Mouse (Mus musculus): Measurements from ENCODE around the gene Tapbp. TPM values are rescaled to one million over a fixed set of nuclear protein-coding genes. Genes with fewer than 3 reads are reported as not detected.
"Not testable (repeated sequence)": the region's sequence is repeated elsewhere in the genome, so short reads cannot be mapped to it uniquely, and the experiment has no call there.

The Tapbp gene
- total RNA-seq, 1 experiment from 2014 or later = 79.8 TPM

DNA sequence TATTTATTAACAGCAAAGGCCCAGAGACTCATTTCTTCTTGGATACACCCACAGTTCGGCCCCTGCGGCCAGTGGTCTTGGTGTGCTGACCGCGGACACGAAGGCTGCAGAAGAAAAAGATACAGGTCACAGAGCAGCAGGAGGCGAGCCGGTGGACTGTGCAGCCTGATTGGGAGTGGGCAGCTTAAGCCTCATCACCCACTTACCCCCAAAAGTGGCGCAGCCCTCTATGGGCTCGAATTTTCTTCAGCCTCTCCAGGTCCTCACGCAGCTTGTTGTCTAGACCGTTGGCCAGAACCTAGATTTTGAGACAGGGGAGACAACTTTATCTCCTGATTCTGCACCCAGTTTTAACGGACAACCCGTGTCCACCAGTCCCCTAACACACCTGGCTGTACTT is 36.3 kb downstream of the Tapbp start:
- ATAC-seq (replicated peaks in 1 of 2; ENCODE audit: insufficient read depth in 1 of 2, low FRiP score in 2 of 2, low TSS enrichment in 1 of 2, low read depth in 1 of 2, poor library complexity in 2 of 2, severe bottlenecking in 2 of 2) = not testable (repeated sequence)

DNA sequence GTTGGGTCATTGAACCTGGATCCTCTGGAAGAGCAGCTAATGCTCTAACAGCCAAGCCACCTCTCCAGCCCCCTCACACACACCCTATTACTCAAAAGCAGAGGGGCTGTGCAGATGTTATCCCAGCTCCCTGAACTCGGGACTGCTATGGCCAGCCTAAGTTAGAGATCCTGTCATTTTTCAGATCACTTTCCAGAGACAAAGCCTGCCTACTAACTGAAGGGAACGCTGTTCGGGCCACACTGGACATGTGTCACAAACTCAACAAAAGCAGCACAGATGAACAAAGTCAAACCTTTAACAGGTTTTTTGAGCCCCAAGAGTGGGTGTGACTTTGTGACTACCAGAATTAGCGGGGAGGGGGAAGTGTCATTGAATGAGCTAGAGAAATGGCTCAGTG is 37.2 kb downstream of the Tapbp start:
- no peak for ATAC-seq (replicated peaks in 1 of 2; ENCODE audit: insufficient read depth in 1 of 2, low FRiP score in 2 of 2, low TSS enrichment in 1 of 2, low read depth in 1 of 2, poor library complexity in 2 of 2, severe bottlenecking in 2 of 2)

DNA sequence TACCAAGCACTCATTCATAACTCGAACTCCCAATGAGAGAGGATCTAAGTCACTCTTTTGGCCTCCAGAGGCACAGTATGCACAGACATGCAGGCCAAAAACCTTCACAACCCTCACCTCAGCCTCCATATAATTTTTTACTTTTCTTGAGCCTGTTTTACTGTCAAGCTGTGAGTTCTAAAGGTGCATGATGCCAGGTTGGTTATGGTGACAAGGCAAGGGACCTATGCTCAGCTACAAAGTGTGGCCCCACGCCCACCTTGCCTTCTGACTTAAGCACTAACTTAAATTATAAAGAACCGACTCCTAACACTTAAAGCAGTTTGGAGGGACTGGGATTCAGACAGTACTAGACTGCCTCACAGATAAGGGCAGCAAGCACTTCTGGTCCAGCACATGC is 37.6 kb downstream of the Tapbp start:
- no peak for ATAC-seq (replicated peaks in 1 of 2; ENCODE audit: insufficient read depth in 1 of 2, low FRiP score in 2 of 2, low TSS enrichment in 1 of 2, low read depth in 1 of 2, poor library complexity in 2 of 2, severe bottlenecking in 2 of 2)

DNA sequence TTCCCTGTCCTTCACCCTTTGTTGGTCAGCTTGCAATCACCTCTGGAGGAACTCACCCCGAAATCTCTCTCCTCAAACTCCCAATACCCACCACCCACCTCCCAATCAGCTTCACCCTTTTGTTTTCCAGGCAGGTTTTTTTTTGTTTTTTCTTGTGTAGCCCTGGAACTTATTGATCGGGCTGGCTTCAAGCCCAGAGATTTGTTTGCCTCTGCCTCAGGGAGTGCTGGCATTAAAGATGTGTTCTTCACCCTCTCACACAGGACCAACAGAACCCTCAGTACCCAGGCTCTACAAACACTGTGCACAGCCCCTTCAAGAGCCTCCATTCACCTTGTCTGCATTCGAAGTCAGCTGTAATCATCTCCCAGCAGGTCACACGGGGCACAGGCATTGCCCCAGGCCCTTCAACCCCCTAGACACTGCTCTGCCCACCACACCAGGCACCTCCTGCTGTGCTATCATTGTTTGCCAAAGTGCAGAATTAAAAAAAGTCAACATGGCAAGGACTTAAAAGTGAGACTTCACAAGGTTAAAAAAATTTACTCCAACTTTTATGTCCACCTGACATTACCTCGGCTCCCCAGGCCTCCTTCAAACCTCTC is 38.4 kb downstream of the Tapbp start:
- no peak for ATAC-seq (replicated peaks in 1 of 2; ENCODE audit: insufficient read depth in 1 of 2, low FRiP score in 2 of 2, low TSS enrichment in 1 of 2, low read depth in 1 of 2, poor library complexity in 2 of 2, severe bottlenecking in 2 of 2)

DNA sequence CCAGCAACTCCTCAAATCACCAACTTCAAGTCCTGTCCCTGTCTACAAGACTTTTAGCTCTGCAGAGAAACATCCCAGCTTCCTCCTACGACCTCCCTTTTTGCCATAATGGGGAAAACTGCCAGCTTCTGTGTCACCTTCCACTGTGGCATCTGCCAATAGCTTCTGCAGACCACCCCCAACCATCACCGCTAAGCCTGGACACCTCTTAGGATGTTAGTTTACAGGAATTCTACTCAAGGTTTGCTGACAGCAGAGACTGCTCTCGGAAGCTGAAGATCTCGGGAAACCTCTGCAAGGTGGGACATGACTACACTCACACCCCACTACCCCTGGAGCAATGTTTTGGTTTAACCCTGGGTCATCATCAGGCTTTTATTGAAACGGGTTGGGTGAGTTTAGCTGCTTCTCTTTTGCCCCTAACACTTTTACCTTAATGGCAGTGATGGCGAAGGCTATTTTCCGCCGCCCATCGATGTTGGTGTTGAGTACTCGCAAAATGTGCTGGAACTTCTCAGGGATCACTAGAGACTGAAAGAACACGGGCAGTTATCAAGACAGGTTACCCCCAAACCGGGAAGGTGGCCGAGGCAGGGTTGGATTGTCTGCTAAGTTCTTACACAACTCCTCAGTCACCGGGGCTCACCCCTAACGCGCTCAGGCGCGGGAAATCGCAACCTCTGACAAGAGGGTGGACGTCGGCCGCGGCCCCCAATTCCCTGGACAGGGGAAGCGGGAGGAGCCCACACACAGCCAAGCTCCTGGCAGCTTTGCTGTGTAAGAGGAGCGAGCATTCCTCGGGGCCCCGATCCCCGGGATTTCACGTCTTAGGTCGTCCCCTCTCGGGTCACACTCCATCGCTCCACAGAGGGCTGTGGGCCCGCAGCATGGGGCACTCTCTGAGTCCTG is 39.2 kb downstream of the Tapbp start:
- ATAC-seq (replicated peaks in 1 of 2; ENCODE audit: insufficient read depth in 1 of 2, low FRiP score in 2 of 2, low TSS enrichment in 1 of 2, low read depth in 1 of 2, poor library complexity in 2 of 2, severe bottlenecking in 2 of 2) = 0 out of 4 replicates have a peak, but pooled peaks have one; percentile 1

DNA sequence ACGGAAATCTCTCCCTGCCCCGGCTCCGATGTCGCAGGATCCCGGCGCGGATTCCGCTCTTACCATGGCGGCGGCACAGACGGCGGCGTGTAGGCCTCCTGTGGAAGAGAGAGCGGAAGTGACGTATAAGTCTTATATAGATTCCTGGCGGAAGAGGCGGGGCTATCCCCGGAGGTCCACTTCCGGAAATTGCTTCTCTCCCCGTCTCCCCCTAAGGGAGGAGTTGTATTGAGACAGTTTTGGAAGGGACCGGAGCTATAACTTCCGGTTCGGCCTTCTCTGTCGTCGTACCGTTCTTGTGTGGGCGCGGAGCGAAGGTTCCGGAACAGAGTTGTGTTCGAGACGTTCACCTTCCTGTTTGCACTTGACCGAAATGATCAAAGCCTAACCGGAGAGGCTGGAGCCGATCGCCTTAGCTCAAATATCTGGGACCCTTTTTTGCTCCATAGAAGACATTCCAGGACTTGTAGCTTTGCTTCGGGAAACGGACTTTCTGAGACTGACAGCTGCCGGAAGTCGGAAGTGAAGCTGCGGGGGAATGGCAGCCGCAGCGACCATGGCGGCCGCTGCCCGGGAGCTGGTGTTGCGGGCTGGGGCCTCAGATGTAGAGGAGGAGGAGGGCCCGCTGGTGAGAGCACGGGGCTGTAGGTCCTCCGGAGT is 40.0 kb downstream of the Tapbp start, which contains the start of the genes Vps52 and Rps18:
TSS of gene Vps52 (plus strand) at position 258 of the 660 bp plus-strand sequence.
TSS of gene Rps18 (minus strand) at position 447 of the 660 bp plus-strand sequence.
- ATAC-seq (replicated peaks in 1 of 2; ENCODE audit: insufficient read depth in 1 of 2, low FRiP score in 2 of 2, low TSS enrichment in 1 of 2, low read depth in 1 of 2, poor library complexity in 2 of 2, severe bottlenecking in 2 of 2) = peak; percentile 77 to 85

DNA sequence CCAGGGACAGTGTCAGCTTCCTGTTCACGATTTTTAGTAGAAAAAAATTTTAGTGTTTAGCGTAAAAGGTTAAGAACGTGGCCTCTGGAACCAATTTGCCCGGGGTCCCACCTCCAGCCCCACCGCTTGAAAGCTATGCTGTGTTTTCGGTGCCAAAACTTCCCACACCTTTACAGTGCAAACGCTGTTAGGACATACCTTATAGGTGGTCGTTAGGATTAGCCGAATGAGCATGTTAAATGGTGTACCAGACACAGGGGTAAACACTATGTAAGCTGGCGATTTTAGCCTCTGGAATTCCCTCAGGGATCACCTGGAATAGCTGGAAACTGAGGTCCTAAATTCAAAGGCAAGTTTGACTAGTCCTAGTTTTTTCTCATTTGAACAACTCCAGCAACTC is 40.6 kb downstream of the Tapbp start:
- no peak for ATAC-seq (replicated peaks in 1 of 2; ENCODE audit: insufficient read depth in 1 of 2, low FRiP score in 2 of 2, low TSS enrichment in 1 of 2, low read depth in 1 of 2, poor library complexity in 2 of 2, severe bottlenecking in 2 of 2)

DNA sequence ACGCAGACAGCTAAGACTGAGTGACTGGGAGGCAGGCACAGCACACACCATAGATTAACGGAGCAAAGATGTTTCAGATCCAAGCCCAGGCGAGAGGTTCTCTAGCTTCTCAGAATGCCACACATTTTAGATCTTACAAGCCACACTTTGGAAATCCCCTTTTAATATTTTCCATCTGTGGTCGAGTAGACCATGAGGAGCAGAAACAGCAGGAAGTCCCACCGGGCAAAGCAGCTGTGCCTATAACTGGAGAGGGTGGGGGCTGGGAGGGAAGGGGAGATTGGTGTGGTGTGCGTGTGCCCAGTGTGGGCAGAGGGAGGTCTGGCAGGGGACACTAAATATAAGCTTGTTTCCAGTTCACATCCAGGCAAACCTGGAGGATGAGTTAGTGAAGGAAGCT is 41.8 kb downstream of the Tapbp start:
- ATAC-seq (replicated peaks in 1 of 2; ENCODE audit: insufficient read depth in 1 of 2, low FRiP score in 2 of 2, low TSS enrichment in 1 of 2, low read depth in 1 of 2, poor library complexity in 2 of 2, severe bottlenecking in 2 of 2) = no peak

DNA sequence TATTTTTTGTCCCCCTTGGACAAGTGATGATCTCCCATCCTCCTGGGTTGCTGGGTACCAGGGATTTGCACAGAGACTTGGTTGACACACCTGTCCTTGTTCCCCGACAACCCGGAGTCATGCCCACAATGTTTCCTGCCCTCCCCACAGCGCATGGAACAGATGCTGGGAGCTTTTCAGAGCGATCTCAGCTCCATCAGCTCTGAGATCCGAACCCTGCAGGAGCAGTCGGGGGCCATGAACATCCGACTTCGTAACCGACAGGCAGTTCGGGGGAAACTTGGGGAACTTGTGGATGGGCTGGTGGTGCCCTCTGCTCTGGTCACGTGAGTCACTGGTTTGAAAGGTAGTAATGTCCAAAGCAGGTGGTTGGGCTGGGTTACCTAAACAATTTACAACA is 42.8 kb downstream of the Tapbp start:
- ATAC-seq (replicated peaks in 1 of 2; ENCODE audit: insufficient read depth in 1 of 2, low FRiP score in 2 of 2, low TSS enrichment in 1 of 2, low read depth in 1 of 2, poor library complexity in 2 of 2, severe bottlenecking in 2 of 2) = no peak

DNA sequence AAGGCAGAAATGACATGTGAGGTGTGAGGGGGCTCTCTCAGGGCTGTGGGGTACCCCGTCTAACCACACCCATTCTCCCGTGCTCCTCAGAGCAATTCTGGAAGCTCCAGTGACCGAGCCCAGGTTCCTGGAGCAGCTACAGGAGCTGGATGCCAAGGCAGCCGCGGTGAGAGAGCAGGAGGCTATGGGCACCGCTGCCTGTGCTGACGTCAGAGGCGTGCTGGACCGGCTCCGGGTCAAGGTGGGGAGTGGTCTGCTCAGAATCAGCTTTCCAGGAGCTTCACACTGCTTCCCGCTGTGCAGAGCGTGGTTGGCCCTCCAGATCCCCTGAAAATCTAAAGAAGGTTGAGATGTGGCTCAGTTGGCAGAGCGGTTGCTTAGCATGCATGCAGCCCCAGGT is 43.4 kb downstream of the Tapbp start:
- ATAC-seq (replicated peaks in 1 of 2; ENCODE audit: insufficient read depth in 1 of 2, low FRiP score in 2 of 2, low TSS enrichment in 1 of 2, low read depth in 1 of 2, poor library complexity in 2 of 2, severe bottlenecking in 2 of 2) = no peak

DNA sequence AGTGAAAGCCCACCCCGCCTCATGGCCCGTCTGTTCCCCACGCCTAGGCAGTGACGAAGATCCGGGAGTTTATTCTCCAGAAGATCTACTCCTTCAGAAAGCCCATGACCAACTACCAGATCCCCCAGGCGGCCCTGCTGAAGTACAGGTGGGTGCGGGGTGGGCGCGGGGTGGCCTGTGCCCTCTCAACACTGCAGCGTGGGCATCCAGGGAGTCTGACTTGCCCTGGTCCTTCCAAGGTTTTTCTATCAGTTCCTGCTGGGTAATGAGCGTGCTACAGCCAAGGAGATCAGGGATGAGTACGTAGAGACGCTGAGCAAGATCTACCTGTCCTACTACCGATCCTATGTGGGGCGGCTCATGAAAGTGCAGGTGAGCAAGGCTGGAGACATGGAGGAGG is 44.2 kb downstream of the Tapbp start:
- no peak for ATAC-seq (replicated peaks in 1 of 2; ENCODE audit: insufficient read depth in 1 of 2, low FRiP score in 2 of 2, low TSS enrichment in 1 of 2, low read depth in 1 of 2, poor library complexity in 2 of 2, severe bottlenecking in 2 of 2)

DNA sequence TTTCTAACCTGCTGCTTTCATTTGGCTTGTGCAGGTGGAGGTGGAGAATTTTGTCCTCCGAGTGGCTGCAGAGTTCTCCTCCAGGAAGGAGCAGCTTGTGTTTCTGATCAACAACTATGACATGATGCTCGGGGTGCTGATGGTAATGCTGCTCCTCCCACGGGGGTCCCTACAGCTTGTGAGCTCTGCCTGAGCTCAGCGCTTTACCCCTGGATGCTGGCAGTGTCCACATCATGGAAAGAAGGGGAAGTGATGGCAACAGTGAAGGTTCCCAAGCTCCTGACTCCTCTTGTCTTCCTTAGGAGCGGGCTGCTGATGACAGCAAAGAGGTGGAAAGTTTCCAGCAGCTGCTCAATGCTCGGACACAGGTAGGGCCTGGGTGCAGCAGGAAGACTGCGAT is 47.2 kb downstream of the Tapbp start:
- ATAC-seq (replicated peaks in 1 of 2; ENCODE audit: insufficient read depth in 1 of 2, low FRiP score in 2 of 2, low TSS enrichment in 1 of 2, low read depth in 1 of 2, poor library complexity in 2 of 2, severe bottlenecking in 2 of 2) = no peak

DNA sequence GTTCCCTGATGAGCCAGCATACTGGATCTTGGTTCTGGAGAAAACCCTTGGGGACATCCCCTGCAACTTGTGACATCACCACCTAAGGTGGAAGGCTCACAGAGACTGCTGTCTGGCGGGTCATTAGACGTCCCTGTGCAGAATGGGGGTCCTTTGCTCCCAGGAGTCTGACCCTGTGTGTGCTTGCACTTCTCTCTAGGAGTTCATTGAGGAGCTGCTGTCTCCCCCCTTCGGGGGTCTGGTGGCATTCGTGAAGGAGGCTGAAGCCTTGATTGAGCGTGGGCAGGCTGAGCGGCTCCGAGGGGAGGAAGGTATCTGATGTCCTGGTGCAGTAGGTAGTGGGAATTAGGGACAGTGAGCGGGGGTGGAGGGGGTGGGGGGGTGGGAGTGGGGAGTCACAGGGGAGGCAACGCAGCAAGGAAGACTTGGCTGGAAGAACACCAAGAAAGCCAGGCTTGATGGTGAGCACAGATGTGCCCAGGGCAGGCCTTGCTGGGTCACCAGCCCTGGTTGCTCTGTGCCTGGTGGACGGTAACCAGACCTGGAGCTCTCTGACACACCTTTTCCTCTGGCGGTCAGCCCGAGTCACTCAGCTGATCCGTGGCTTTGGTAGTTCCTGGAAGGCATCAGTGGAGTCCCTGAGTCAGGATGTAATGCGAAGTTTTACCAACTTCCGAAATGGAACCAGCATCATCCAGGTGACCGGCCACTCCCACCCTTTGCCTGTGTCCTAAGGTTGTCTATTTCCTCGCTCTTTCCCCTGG is 49.6 kb downstream of the Tapbp start:
- ATAC-seq (replicated peaks in 1 of 2; ENCODE audit: insufficient read depth in 1 of 2, low FRiP score in 2 of 2, low TSS enrichment in 1 of 2, low read depth in 1 of 2, poor library complexity in 2 of 2, severe bottlenecking in 2 of 2) = no peak

DNA sequence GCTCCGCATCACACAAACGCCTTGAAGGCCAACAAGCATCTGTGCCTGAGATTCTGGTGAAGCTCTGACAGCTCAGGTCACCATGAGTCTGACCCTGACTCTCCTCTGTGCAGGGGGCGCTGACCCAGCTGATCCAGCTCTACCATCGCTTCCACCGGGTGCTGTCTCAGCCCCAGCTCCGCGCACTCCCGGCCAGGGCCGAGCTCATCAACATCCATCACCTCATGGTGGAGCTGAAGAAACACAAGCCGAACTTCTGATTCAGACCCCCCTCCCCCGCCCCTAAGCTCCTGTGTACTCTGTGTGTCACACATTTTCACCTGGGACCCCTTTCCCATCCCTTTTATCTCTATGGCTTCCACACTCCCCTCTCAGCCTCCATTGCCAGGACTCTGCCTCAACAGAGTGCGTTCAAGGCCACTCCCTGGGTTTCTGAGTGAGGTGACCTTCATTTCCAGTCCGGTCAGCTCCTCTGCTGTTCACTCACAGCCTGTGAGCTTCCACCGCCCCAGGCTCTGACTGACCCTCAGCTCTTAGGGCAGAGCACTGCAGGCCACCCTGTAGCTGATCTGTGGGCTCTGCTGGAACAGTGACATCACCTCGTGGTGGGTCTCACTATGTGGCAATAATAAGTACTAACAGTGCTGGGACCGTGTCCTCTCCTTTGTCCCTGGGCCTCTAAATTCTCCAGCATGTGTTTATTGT is 50.3 kb downstream of the Tapbp start:
- ATAC-seq (replicated peaks in 1 of 2; ENCODE audit: insufficient read depth in 1 of 2, low FRiP score in 2 of 2, low TSS enrichment in 1 of 2, low read depth in 1 of 2, poor library complexity in 2 of 2, severe bottlenecking in 2 of 2) = no peak

DNA sequence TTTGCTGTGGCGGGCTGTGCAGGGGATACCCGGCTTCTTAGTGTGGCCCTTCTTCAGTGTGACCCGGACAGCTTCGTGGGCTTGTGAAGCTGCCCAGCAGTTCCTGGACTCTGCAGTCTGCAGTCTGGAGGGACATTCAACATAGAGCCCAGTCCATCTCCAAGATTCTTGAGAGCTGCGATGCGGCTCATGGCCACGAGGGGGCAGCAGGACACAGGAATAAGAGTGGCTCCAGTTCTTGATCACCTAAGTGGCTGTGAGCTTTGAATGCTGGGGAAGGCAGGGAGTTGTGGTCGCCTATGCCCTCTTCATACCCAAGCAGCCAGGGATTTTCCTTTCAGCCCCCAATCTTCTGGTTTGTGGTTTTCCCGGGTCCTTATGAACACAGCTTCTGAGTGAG is 52.8 kb downstream of the Tapbp start:
- peak; percentile 86 to 89 for ATAC-seq (replicated peaks in 1 of 2; ENCODE audit: insufficient read depth in 1 of 2, low FRiP score in 2 of 2, low TSS enrichment in 1 of 2, low read depth in 1 of 2, poor library complexity in 2 of 2, severe bottlenecking in 2 of 2)

DNA sequence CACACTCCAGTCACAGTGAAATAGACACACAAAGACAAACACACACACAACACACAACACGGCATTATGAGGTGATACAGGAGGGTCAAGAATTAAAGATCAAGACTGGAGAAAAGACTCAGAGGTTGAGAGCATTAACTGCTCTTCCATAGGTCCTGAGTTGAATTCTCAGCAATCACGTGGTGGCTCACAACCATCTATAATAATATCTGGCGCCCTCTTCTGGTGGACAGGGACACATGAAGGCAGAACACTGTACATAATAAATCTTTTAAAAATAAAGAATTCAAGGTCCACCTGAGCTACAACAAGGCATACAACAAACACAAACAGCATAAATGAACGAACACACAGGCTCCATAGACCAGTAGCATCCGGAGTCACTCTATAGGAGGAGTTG is 53.2 kb downstream of the Tapbp start:
- peak in 1 of 2 experiments; percentile 26; a peak in 1 of 4 replicates for ATAC-seq (replicated peaks in 1 of 2; ENCODE audit: insufficient read depth in 1 of 2, low FRiP score in 2 of 2, low TSS enrichment in 1 of 2, low read depth in 1 of 2, poor library complexity in 2 of 2, severe bottlenecking in 2 of 2)

DNA sequence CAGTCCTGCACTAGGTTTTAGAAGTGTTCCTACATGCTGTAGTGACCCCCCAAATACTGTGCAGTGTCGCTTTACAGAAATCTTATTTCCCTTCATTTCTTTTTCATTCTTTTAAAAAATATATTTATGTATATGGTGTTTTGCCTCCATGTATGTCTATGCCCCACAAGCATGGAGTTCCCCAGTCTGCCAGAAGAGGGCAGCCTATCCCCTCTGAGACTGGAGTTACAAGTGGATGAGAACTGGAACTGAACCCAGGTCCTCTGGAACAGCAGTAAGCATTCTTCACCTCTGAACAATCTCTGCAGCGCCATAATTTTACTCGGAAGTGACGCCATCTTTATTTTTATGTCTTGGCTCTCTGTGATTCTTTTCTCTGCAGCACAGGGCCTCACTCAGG is 53.7 kb downstream of the Tapbp start:
- ATAC-seq (replicated peaks in 1 of 2; ENCODE audit: insufficient read depth in 1 of 2, low FRiP score in 2 of 2, low TSS enrichment in 1 of 2, low read depth in 1 of 2, poor library complexity in 2 of 2, severe bottlenecking in 2 of 2) = no peak

Measured in hematopoietic stem cell, adult 5-6 weeks (primary cell).